8 mouse cellular contexts compared by ENCODE assay signal in the genomic region with DNA sequence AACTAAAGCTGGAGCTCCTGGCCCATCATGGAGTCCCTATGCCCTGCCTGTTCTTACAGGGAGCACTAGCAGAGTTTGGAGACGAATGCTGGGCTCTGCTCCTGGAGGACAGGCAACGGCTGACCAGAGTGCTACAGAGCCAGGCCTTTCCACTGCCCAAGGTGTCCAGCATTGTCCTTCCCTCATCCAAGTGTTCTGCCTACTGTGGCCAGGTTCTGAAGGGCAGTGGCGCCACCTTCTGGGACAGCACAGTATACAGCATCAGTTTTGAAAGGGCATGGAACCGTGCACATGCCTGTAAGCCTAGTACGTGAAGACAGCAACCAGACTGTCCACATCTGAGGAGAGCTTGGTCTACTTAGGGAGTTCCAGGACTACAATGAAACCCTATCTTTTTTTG. TPM values are rescaled to one million over a fixed set of nuclear protein-coding genes. Genes with fewer than 3 reads are reported as not detected.
DNase-seq lines count a peak whose midpoint lies in the region; ATAC-seq and TF ChIP-seq lines count a peak whose summit lies in the region.

No protein-coding gene starts in this region.

- no peaks in the 10 kb centered on the region for H3K9me3 ChIP-seq in ES-Bruce4 (replicated peaks; ENCODE audit: control insufficient read depth, insufficient read depth, low read length, poor library complexity, severe bottlenecking)
- no peaks in the 10 kb centered on the region for H3K9me3 ChIP-seq in forebrain, embryonic 16.5 days (ENCODE audit: control insufficient read depth, low read length)
- no peaks in the 10 kb centered on the region for H3K9me3 ChIP-seq in liver, postnatal 0 days (ENCODE audit: low read length)
- no peaks in the 10 kb centered on the region for H3K9me3 ChIP-seq in neural tube, embryonic 11.5 days (ENCODE audit: control insufficient read depth, low read length)

- H3K4me3 ChIP-seq in ES-Bruce4 (ENCODE audit: low read depth, low read length), result no peak overlapping the region
- H3K4me3 ChIP-seq in forebrain, embryonic 16.5 days (replicated peaks; ENCODE audit: low read length), result no peak overlapping the region
- H3K4me3 ChIP-seq in liver, postnatal 0 days (ENCODE audit: low read depth, low read length), result no peak overlapping the region
- no peak overlapping the region for H3K4me3 ChIP-seq in neural tube, embryonic 11.5 days (ENCODE audit: low read depth, low read length)

- no peaks in the 10 kb centered on the region for H3K4me1 ChIP-seq in ES-Bruce4 (ENCODE audit: control insufficient read depth, insufficient read depth, low read length)
- no peaks in the 10 kb centered on the region for H3K4me1 ChIP-seq in forebrain, embryonic 16.5 days (replicated peaks; ENCODE audit: control insufficient read depth, insufficient read depth, low read length)
- H3K4me1 ChIP-seq in liver, postnatal 0 days (ENCODE audit: insufficient read depth), result no peaks in the 10 kb centered on the region
- no peaks in the 10 kb centered on the region for H3K4me1 ChIP-seq in neural tube, embryonic 11.5 days (ENCODE audit: control insufficient read depth, insufficient read depth, low read length)

- DNase-seq in 3T3-L1 (ENCODE audit: low read depth, low spot score), result peak; percentile 75
- peak; percentile 59 to 63 for DNase-seq in cerebellum, adult 18-20 months
- DNase-seq in liver, postnatal 0 days, result peak; percentile 79
- peak; percentile 60 for DNase-seq in neural tube, embryonic 11.5 days (ENCODE audit: low spot score)
- DNase-seq in thymus, postnatal 36 days, result peak; percentile 51 to 52

- no peak for TF ChIP-seq EP300 in ES-Bruce4 (IDR thresholded peaks at IDR 0.05; ENCODE audit: insufficient read depth, low read depth, low read length)
- no peak for TF ChIP-seq EP300 in liver, postnatal 0 days (IDR thresholded peaks at IDR 0.05; ENCODE audit: low read depth)

- TF ChIP-seq POLR2A in ES-Bruce4 (IDR thresholded peaks at IDR 0.05; ENCODE audit: insufficient read depth, low read length), result no peak

- no peak overlapping the region for H3K9ac ChIP-seq in ES-Bruce4 (ENCODE audit: low read depth, poor library complexity, severe bottlenecking)
- H3K9ac ChIP-seq in forebrain, embryonic 16.5 days (replicated peaks; ENCODE audit: low read depth, low read length), result no peak overlapping the region
- no peak overlapping the region for H3K9ac ChIP-seq in liver, postnatal 0 days (replicated peaks)
- H3K9ac ChIP-seq in neural tube, embryonic 11.5 days (ENCODE audit: low read length), result no peak overlapping the region

- no peak overlapping the region for H3K27ac ChIP-seq in ES-Bruce4 (ENCODE audit: insufficient read depth, low read length)
- no peak overlapping the region for H3K27ac ChIP-seq in forebrain, embryonic 16.5 days (ENCODE audit: low read length)
- H3K27ac ChIP-seq in liver, postnatal 0 days (ENCODE audit: low read depth), result no peak overlapping the region
- no peak overlapping the region for H3K27ac ChIP-seq in neural tube, embryonic 11.5 days (ENCODE audit: low read depth, low read length)

- TF ChIP-seq CTCF in ES-Bruce4 (IDR thresholded peaks at IDR 0.05; ENCODE audit: low read depth, low read length), result peak; percentile 99
- TF ChIP-seq CTCF in liver, postnatal 0 days (IDR thresholded peaks at IDR 0.05; ENCODE audit: low read depth), result peak; percentile 98

- H3K27me3 ChIP-seq in ES-Bruce4 (ENCODE audit: control insufficient read depth, insufficient read depth, low read length, poor library complexity, severe bottlenecking), result no peaks in the 10 kb centered on the region
- H3K27me3 ChIP-seq in forebrain, embryonic 16.5 days (replicated peaks; ENCODE audit: control insufficient read depth, insufficient read depth, low read length), result no peaks in the 10 kb centered on the region
- no peaks in the 10 kb centered on the region for H3K27me3 ChIP-seq in liver, postnatal 0 days (ENCODE audit: insufficient read depth, low read length)
- H3K27me3 ChIP-seq in neural tube, embryonic 11.5 days (ENCODE audit: control insufficient read depth, insufficient read depth, low read length), result no peaks in the 10 kb centered on the region

- peaks cover 33% of the 10 kb centered on the region for H3K36me3 ChIP-seq in ES-Bruce4 (ENCODE audit: control insufficient read depth, insufficient read depth, low read length, poor library complexity, severe bottlenecking)
- peaks cover 17% of the 10 kb centered on the region; the same call in 1 of the 2 replicates for H3K36me3 ChIP-seq in forebrain, embryonic 16.5 days (ENCODE audit: control insufficient read depth, insufficient read depth)
- H3K36me3 ChIP-seq in liver, postnatal 0 days (replicated peaks; ENCODE audit: insufficient read depth, low read length), result peaks cover 50% of the 10 kb centered on the region
- H3K36me3 ChIP-seq in neural tube, embryonic 11.5 days (ENCODE audit: control insufficient read depth, insufficient read depth, low read length), result peaks cover 11% of the 10 kb centered on the region; the same call in 1 of the 2 replicates

- ATAC-seq in forebrain, embryonic 16.5 days, result 0 out of 2 replicates have a peak, but pooled peaks have one; percentile 31
- peak; percentile 58 for ATAC-seq in inflammation-experienced regulatory T-cells, adult 6 months
- ATAC-seq in liver, postnatal 0 days, result peak; percentile 72
- 0 out of 2 replicates have a peak, but pooled peaks have one; percentile 9 for ATAC-seq in neural tube, embryonic 11.5 days (ENCODE audit: insufficient read depth, low FRiP score, low TSS enrichment)

- WGBS in forebrain, embryonic 16.5 days, result 42% methylated on average over 5 of the region's 5 CpGs
- 37% methylated on average over 5 of the region's 5 CpGs for WGBS in liver, postnatal 0 days (ENCODE audit: insufficient replicate concordance)
- 59% methylated on average over 5 of the region's 5 CpGs for WGBS in neural tube, embryonic 11.5 days

- H3K4me2 ChIP-seq in forebrain, embryonic 16.5 days (ENCODE audit: low read length), result no peak overlapping the region
- no peak overlapping the region for H3K4me2 ChIP-seq in liver, postnatal 0 days (ENCODE audit: low read depth, low read length)
- H3K4me2 ChIP-seq in neural tube, embryonic 11.5 days (ENCODE audit: low read depth), result no peak overlapping the region

RNA-seq across cellular contexts. Expression of a gene that starts 10.6 kb away (rescaled TPM):
- 36.7 and 45.4 TPM in 2 replicates for polyA plus RNA-seq in ES-Bruce4 (2011; ENCODE audit: insufficient read depth, insufficient read length, low read depth, missing spikeins)
- 56.4 and 65.9 TPM in 2 replicates for polyA plus RNA-seq in forebrain, embryonic 16.5 days (2015; fragmentation: Nextera tagmentation; extraction: Ambion mirVana)
- 100 to 1,000 TPM in 1 of 3 experiments, 10 to 100 TPM in 2; 70.1 to 108 (median 91.4) TPM for polyA plus RNA-seq in inflammation-experienced regulatory T-cells, adult 6 months (2017; shearing (Covaris generic))
- 17.4 and 18.2 TPM in 2 replicates for polyA plus RNA-seq in liver, postnatal 0 days (2015; fragmentation: Nextera tagmentation; extraction: Ambion mirVana)
- 44.1 and 46.0 TPM in 2 replicates for polyA plus RNA-seq in neural tube, embryonic 11.5 days (2014; fragmentation: Nextera tagmentation; extraction: Ambion mirVana)

RNA-seq across cellular contexts. Expression of a gene that starts 11.3 kb away (rescaled TPM):
- 210 and 226 TPM in 2 replicates for polyA plus RNA-seq in ES-Bruce4 (2011; ENCODE audit: insufficient read depth, insufficient read length, low read depth, missing spikeins)
- 342 and 375 TPM in 2 replicates for polyA plus RNA-seq in forebrain, embryonic 16.5 days (2015; fragmentation: Nextera tagmentation; extraction: Ambion mirVana)
- polyA plus RNA-seq in inflammation-experienced regulatory T-cells, adult 6 months (2017; shearing (Covaris generic)), result 100 to 1,000 TPM; 271 to 329 (median 303) TPM
- polyA plus RNA-seq in liver, postnatal 0 days (2015; fragmentation: Nextera tagmentation; extraction: Ambion mirVana), result 246 and 265 TPM in 2 replicates
- polyA plus RNA-seq in neural tube, embryonic 11.5 days (2014; fragmentation: Nextera tagmentation; extraction: Ambion mirVana), result 359 and 371 TPM in 2 replicates

RNA-seq across cellular contexts. Expression of a gene that starts 26.0 kb away (rescaled TPM):
- polyA plus RNA-seq in ES-Bruce4 (2011; ENCODE audit: insufficient read depth, insufficient read length, low read depth, missing spikeins), result 1.3 and 2.2 TPM in 2 replicates
- 52.4 and 70.3 TPM in 2 replicates for polyA plus RNA-seq in forebrain, embryonic 16.5 days (2015; fragmentation: Nextera tagmentation; extraction: Ambion mirVana)
- polyA plus RNA-seq in inflammation-experienced regulatory T-cells, adult 6 months (2017; shearing (Covaris generic)), result 1 to 10 TPM in 1 of 3 experiments, not detected in 2; 1.7 TPM
- not detected in 2 replicates for polyA plus RNA-seq in liver, postnatal 0 days (2015; fragmentation: Nextera tagmentation; extraction: Ambion mirVana)
- polyA plus RNA-seq in neural tube, embryonic 11.5 days (2014; fragmentation: Nextera tagmentation; extraction: Ambion mirVana), result 8.8 and 13.9 TPM in 2 replicates

RNA-seq across cellular contexts. Expression of a gene that starts 34.4 kb away (rescaled TPM):
- polyA plus RNA-seq in ES-Bruce4 (2011; ENCODE audit: insufficient read depth, insufficient read length, low read depth, missing spikeins), result 16.3 and 19.9 TPM in 2 replicates
- polyA plus RNA-seq in forebrain, embryonic 16.5 days (2015; fragmentation: Nextera tagmentation; extraction: Ambion mirVana), result 88.4 and 111 TPM in 2 replicates
- polyA plus RNA-seq in inflammation-experienced regulatory T-cells, adult 6 months (2017; shearing (Covaris generic)), result 10 to 100 TPM; 31.4 to 50.6 (median 32.0) TPM
- polyA plus RNA-seq in liver, postnatal 0 days (2015; fragmentation: Nextera tagmentation; extraction: Ambion mirVana), result 38.4 and 41.6 TPM in 2 replicates
- 45.2 and 45.8 TPM in 2 replicates for polyA plus RNA-seq in neural tube, embryonic 11.5 days (2014; fragmentation: Nextera tagmentation; extraction: Ambion mirVana)

RNA-seq across cellular contexts. Expression of a gene that starts 40.5 kb away (rescaled TPM):
- 22.1 and 27.6 TPM in 2 replicates for polyA plus RNA-seq in ES-Bruce4 (2011; ENCODE audit: insufficient read depth, insufficient read length, low read depth, missing spikeins)
- polyA plus RNA-seq in forebrain, embryonic 16.5 days (2015; fragmentation: Nextera tagmentation; extraction: Ambion mirVana), result 7.9 and 9.9 TPM in 2 replicates
- polyA plus RNA-seq in inflammation-experienced regulatory T-cells, adult 6 months (2017; shearing (Covaris generic)), result 10 to 100 TPM in 2 of 3 experiments, 1 to 10 TPM in 1; 5.8 to 11.5 (median 10.3) TPM
- 3.6 and 4.3 TPM in 2 replicates for polyA plus RNA-seq in liver, postnatal 0 days (2015; fragmentation: Nextera tagmentation; extraction: Ambion mirVana)
- polyA plus RNA-seq in neural tube, embryonic 11.5 days (2014; fragmentation: Nextera tagmentation; extraction: Ambion mirVana), result 9.5 and 10.3 TPM in 2 replicates

Comparison
In these comparisons a context has a peak if more than half of its experiments do, and no peak if none do; other contexts are left out.
1. ATAC-seq: peak in every context shown above with its lines; median percentile 72 in liver, postnatal 0 days; 58 in inflammation-experienced regulatory T-cells, adult 6 months; 31 in forebrain, embryonic 16.5 days; 9 in neural tube, embryonic 11.5 days.